Mouse (Mus musculus) heart, adult 2 months (tissue): ENCODE measurements around the gene Ccdc163.

ENCODE experiments used
- CTCF ChIP-seq: fragments of 200-600 bp; IDR thresholded peaks from 2 replicates; pipeline ENCODE4 v1.8.1; 2022; ENCODE audit warnings: antibody characterized with exemption, mild to moderate bottlenecking, moderate library complexity
- POLR2A ChIP-seq: fragments of 200-500 bp; IDR thresholded peaks from 2 replicates; pipeline ENCODE4 v1.6.1; 2011; ENCODE audit warnings: mild to moderate bottlenecking, low read depth, low read length, control low read depth; ENCODE audit not compliant: insufficient read depth

DNA sequence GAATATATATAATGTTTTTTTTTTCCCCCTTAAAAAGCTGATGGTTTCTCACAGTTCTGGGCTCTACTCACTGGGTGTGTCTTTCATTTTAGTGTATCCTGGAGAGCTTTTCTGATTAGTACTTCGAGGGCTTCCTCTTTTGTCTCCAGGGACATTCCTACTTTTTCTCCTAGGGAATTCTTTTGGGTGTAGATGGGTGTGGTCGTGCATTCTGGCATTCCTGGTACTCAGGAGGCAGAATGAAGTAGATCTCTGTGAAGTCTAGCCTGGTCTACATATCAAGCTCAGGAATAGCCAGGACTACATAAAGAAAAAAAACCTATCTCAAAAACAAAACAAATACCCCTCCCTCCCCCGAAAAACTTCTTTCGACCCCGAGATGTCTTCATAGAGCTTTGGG lies 17.1 kb downstream of the Ccdc163 start:
- TF ChIP-seq CTCF (no peak), POLR2A (no peak)
